Mouse (Mus musculus) liver, embryonic 14.5 days (tissue): ENCODE measurements at regions not wholly inside any gene's neighbourhood (a gene's known extent, or its start where the extent isn't known, plus 50 kb on each side); places are given as distances from the start of the nearest gene placed in this dataset.

Source experiments
- CTCF ChIP-seq: IDR thresholded peaks from 2 replicates; pipeline ENCODE4 v1.5.1; 2016; ENCODE audit warnings: antibody characterized with exemption, low read depth, control low read depth
- EP300 ChIP-seq: IDR thresholded peaks from 2 replicates; pipeline ENCODE4 v1.6.1; 2016; ENCODE audit warnings: antibody characterized with exemption, low read depth

GRCm38 (mm10) chr12:45464952-45465351 lies 390.4 kb upstream of the Stxbp6 start:
- no peak for TF ChIP-seq CTCF
- TF ChIP-seq EP300, result no peak
